Mouse (Mus musculus) neural tube, embryonic 14.5 days (tissue): Measurements from ENCODE around the gene Naaladl2. TPM values are rescaled to one million over a fixed set of nuclear protein-coding genes. Genes with fewer than 3 reads are reported as not detected.

Experiments
- ATAC-seq: fragments of 200-750 bp; cut with Nextera tagmentation; 2 replicates; pipeline ENCODE4 v1.8.0; 2017; ENCODE audit warnings: low read depth, mild to moderate bottlenecking, moderate TSS enrichment, moderate library complexity
- H3K27ac ChIP-seq: fragments of 300-500 bp; sonication (generic); 2 replicates; pipeline ENCODE4 v1.5.1; 2014; ENCODE audit warnings: low read depth, mild to moderate bottlenecking, control low read depth, low read length, moderate library complexity, mixed read lengths
- H3K27me3 ChIP-seq: fragments of 300-500 bp; sonication (generic); 2 replicates; pipeline ENCODE4 v1.6.1; 2014; ENCODE audit warnings: low read length; ENCODE audit not compliant: control insufficient read depth, insufficient read depth
- H3K36me3 ChIP-seq: fragments of 300-500 bp; sonication (generic); 2 replicates; pipeline ENCODE4 v1.6.1; 2014; ENCODE audit warnings: low read length, mixed read lengths; ENCODE audit not compliant: control insufficient read depth, insufficient read depth
- H3K4me1 ChIP-seq: fragments of 300-500 bp; sonication (generic); 2 replicates; pipeline ENCODE4 v1.6.1; 2014; ENCODE audit warnings: low read length; ENCODE audit not compliant: control insufficient read depth, insufficient read depth
- H3K4me2 ChIP-seq: fragments of 300-500 bp; sonication (generic); 2 replicates; pipeline ENCODE4 v1.6.1; 2014; ENCODE audit warnings: mild to moderate bottlenecking, low read depth, low read length, control low read depth
- H3K4me3 ChIP-seq: fragments of 300-500 bp; sonication (generic); 2 replicates; pipeline ENCODE4 v1.5.1; 2014; ENCODE audit warnings: low read depth, low read length, control low read depth, mixed read lengths
- H3K9ac ChIP-seq: fragments of 300-500 bp; sonication (generic); replicated peaks from 2 replicates; pipeline ENCODE4 v1.6.1; 2014; ENCODE audit warnings: low read depth, mild to moderate bottlenecking, control low read depth, low read length, mixed read lengths
- H3K9me3 ChIP-seq: fragments of 300-500 bp; sonication (generic); 2 replicates; pipeline ENCODE4 v1.6.1; 2016; ENCODE audit warnings: low read length; ENCODE audit not compliant: control insufficient read depth
- WGBS: fragments of 180-500 bp; shearing (Covaris S2); extraction: QIAGEN DNeasy Blood & Tissue Kit; methylation state at CpG from one replicate; pipeline ENCODE4 v1.1.7; 2014; 5-methylcytosine and 5-hydroxymethylcytosine counted together
- polyA plus RNA-seq: library from polyadenylated mRNA; unstranded; fragments of >200 nt; fragmentation: Nextera tagmentation; extraction: Ambion mirVana; gene quantifications from 2 replicates; pipeline ENCODE4 v1.2.1, GENCODE M21; 2014

Gene Naaladl2
- polyA plus RNA-seq, 1 experiment from 2014 or later: 0.58 TPM

DNA sequence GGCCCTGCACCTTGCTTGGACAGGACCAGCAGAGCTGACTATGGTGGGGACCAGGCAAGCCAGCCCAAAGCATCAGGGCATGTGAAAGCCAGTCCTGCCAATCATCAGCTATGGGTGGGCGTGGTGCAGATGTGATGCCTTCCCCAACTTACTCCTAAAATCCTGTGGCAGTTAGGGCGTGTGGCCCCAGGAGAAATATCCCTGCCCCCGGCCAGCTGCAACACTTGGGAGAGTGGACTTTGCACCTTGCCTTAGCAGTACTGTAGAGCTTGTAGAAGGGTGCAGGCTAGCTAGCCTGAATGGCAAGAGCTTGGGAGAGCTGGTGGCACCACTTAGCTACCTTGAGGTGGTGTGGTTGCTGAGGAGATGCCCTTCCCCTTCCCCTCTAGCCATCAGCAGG is 255.3 kb downstream of the Naaladl2 start:
- Histone ChIP-seq H3K4me2 (no peak overlapping the region), H3K9me3 (no peaks in the 10 kb centered on the region), H3K9ac (no peak overlapping the region), H3K4me1 (no peaks in the 10 kb centered on the region), H3K4me3 (no peak overlapping the region), H3K27ac (no peak overlapping the region), H3K36me3 (no peaks in the 10 kb centered on the region), H3K27me3 (no peaks in the 10 kb centered on the region)
- WGBS: 88% methylated on average over 3 of the region's 3 CpGs
- no peak for ATAC-seq

DNA sequence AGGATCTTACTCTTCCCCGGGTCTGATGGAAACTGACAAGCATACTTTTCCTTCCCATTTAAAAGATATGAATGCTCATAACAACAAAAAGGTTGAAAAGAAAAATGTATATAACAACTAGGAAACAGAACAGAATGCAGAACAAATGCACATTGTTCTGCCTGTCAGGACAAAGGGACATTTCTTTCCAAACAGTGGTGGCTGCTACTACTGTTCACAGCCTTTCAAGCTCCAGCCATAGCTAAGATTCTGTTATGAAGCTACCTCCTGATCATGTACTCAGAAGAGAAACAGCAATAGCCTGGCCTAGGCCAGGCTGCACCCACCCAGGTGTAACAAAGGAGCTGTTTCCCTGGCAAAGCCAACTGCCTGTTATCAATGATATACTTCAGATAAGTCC is 271.8 kb downstream of the Naaladl2 start:
- Histone ChIP-seq H3K4me2 (no peak overlapping the region), H3K4me1 (no peaks in the 10 kb centered on the region), H3K36me3 (no peaks in the 10 kb centered on the region), H3K9ac (no peak overlapping the region), H3K27ac (no peak overlapping the region), H3K27me3 (no peaks in the 10 kb centered on the region), H3K4me3 (no peak overlapping the region), H3K9me3 (no peaks in the 10 kb centered on the region)
- no peak for ATAC-seq
- WGBS: 96% methylated on average over 1 of the region's 1 CpGs

DNA sequence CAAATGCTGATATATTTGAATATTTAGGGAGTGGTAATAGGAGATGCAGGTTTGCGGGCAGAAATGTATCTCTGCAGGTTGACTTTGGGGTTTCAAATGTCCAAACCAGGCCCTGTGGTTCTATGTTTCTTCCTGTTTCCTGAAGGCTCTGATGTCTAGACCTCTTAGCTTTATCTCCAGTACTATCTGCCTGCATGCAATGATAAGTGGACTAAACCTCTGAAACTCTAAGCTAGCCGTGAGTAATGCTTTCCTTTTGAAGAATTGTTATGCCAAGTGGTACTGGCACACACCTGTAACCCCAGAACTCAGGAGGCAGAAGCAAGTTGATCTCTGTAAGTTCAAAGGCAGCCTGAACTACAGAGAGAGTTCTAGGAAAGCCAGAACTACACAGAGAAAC is 291.1 kb downstream of the Naaladl2 start:
- 77% methylated on average over 2 of the region's 2 CpGs for WGBS
- no peaks in the 10 kb centered on the region for H3K9me3 ChIP-seq
- H3K36me3 ChIP-seq: no peaks in the 10 kb centered on the region
- no peaks in the 10 kb centered on the region for H3K27me3 ChIP-seq
- no peak overlapping the region for H3K9ac ChIP-seq
- no peak overlapping the region for H3K4me2 ChIP-seq
- ATAC-seq: no peak
- no peaks in the 10 kb centered on the region for H3K4me1 ChIP-seq
- no peak overlapping the region for H3K27ac ChIP-seq
- H3K4me3 ChIP-seq: no peak overlapping the region

DNA sequence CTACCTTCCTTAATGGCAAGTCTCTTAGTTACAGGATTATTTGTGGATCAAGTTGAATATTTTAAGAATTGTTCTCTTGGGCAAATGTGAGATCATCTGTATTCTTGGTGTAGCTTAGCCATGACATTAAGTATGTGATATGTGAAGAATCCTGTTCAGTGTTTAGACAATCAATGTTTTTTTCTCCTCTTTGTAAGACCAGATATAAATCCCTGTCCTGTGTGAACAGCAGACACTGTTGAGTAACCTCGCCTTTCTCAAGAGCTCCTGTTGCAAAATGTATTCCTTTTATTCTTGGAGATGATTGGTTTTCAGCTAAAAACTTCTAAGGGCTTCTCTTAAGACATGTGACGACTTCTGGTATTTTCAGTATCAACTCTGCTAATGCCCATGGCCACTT is 347.3 kb downstream of the Naaladl2 start:
- 59% methylated on average over 2 of the region's 2 CpGs for WGBS
- Histone ChIP-seq H3K27ac (no peak overlapping the region), H3K4me2 (no peak overlapping the region), H3K9ac (no peak overlapping the region), H3K36me3 (no peaks in the 10 kb centered on the region), H3K4me3 (no peak overlapping the region), H3K4me1 (no peaks in the 10 kb centered on the region), H3K27me3 (no peaks in the 10 kb centered on the region), H3K9me3 (no peaks in the 10 kb centered on the region)
- ATAC-seq: no peak

DNA sequence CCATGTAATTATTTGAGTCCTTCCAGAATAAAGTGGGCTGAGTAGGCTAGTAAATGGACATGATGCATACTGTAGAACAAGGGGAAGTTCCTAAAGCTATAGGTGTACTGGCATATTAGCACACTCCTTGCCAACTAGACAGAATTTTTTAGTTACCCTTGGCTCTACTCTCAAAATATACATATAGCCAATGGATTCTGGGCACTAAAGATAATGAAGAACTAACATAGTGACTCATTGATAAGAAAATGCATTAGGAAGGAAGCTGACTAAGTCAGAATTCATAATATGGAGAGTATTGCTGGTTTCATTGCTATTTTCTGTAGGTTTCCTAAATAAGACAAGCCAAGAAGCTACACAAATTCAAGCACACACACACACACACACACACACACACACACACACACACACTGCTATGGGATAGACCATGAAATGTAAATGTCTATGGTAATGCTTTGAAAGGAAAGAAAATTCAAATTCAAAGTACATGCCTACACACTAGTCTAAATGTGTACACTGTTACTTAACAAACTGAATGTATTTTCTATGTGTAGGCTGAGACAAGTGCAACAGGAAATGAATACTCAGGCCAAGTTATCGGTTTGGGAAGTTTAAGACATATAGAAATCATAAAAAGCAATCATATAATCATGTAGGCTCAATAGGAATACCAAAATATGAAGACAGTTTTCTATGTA is 356.5 kb downstream of the Naaladl2 start:
- Histone ChIP-seq H3K4me2 (no peak overlapping the region), H3K27me3 (no peaks in the 10 kb centered on the region), H3K9me3 (no peaks in the 10 kb centered on the region), H3K4me1 (no peaks in the 10 kb centered on the region), H3K9ac (no peak overlapping the region), H3K27ac (no peak overlapping the region), H3K4me3 (no peak overlapping the region), H3K36me3 (no peaks in the 10 kb centered on the region)
- 82% methylated on average over 1 of the region's 1 CpGs for WGBS
- no peak for ATAC-seq

DNA sequence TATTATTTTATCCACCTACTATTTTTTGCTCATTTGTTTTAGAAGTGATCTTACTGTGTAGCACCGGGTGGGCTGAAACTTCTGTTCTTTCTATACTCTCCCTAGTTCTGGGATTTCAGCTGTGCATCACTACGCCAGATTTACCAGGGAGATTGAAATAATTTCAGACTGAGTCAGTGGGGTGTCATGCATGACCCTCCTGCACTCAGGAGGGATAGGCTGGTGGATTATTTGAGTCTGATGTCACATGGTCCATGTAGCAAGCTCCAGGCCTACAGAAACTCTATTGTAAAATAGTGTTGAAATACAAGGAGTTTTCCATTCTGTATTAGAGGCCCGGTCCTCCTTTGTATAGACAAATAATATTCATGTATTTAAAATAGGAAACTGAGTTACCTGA is 360.0 kb downstream of the Naaladl2 start:
- Histone ChIP-seq H3K4me3 (no peak overlapping the region), H3K4me1 (no peaks in the 10 kb centered on the region), H3K36me3 (no peaks in the 10 kb centered on the region), H3K9me3 (no peaks in the 10 kb centered on the region), H3K27me3 (no peaks in the 10 kb centered on the region), H3K9ac (no peak overlapping the region), H3K27ac (no peak overlapping the region), H3K4me2 (no peak overlapping the region)
- ATAC-seq: no peak
- 90% methylated on average over 3 of the region's 3 CpGs for WGBS

DNA sequence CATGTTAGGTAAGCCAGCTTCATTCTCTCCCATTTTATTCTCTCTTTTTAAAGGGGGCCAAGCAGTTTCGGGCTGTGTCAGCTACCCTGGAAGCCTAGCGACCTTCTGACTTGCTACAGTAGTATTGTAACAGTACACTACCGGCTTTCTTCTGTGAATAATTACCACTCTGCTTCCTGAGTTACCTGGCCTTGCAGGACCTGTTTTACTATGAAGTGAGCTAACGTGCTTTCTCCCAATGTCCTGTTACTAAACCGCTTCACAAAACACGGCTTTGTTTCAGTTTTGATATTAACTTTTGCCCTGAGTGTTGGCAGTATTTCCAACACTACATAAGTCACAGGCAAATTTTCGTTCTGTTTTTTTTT is 360.6 kb downstream of the Naaladl2 start:
- H3K4me1 ChIP-seq: no peaks in the 10 kb centered on the region
- 80% methylated on average over 7 of the region's 7 CpGs for WGBS

DNA sequence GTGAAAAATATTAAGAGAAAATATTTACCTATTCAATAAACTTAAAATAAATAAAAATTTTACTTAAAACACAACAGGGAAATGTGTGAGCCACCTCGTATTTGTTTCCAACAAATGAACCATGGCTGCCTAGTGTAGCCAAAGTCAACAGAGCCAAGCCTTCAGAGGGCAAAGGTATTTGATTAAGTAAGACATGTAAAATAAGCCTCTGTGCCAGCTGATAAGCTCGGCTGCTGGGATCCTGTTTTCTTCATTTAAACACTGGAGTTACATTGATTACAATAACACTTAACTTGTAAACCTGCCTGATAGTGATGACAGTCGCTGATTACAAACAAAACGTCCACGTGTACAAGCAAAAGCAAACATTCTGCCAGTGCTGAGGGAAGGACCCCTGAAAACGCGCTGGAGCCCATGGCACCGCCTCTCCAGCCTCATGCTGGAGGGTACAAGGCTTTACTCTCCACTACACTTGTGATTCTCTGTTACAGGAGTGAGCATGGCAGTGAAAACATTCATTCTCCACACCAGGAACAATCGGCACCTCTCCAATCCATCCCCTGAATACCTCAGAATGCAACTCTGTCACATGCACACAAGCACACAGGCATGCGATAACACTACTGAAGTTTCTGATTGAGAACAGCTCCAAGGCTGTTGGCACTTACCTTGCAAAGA is 361.1 kb downstream of the Naaladl2 start:
- ATAC-seq: no peak
- H3K27ac ChIP-seq: no peak overlapping the region
- 80% methylated on average over 10 of the region's 10 CpGs for WGBS
- H3K9me3 ChIP-seq: no peaks in the 10 kb centered on the region
- no peak overlapping the region for H3K4me3 ChIP-seq
- no peaks in the 10 kb centered on the region for H3K27me3 ChIP-seq
- no peaks in the 10 kb centered on the region for H3K36me3 ChIP-seq
- H3K9ac ChIP-seq: no peak overlapping the region
- no peaks in the 10 kb centered on the region for H3K4me1 ChIP-seq
- H3K4me2 ChIP-seq: no peak overlapping the region

More for the DNA sequence above, 360.6 kb downstream of the Naaladl2 start:
- Histone ChIP-seq H3K27me3 (no peaks in the 10 kb centered on the region), H3K27ac (no peak overlapping the region), H3K4me2 (no peak overlapping the region), H3K36me3 (no peaks in the 10 kb centered on the region), H3K9me3 (no peaks in the 10 kb centered on the region), H3K4me3 (no peak overlapping the region), H3K9ac (no peak overlapping the region)
- ATAC-seq: no peak

DNA sequence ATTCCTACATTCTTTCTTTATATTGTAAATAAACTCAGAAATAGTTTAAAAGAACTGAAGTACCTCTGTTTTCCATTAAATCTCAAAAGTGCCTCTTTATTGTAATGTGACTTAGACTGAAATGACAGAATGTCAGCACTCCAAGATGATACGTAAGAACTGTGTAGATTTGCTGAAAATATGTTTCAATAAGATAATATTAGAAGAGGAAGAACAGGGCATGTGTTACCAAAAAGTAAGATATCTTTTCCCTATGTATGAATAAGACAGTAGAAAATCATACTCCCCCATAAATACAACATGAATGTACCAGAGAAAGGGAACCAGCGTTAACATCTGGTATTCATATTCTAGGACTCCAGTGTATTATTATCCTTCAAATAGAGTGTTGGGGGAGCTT is 362.4 kb downstream of the Naaladl2 start:
- no peaks in the 10 kb centered on the region for H3K36me3 ChIP-seq
- H3K27ac ChIP-seq: no peak overlapping the region
- H3K27me3 ChIP-seq: no peaks in the 10 kb centered on the region
- WGBS: 87% methylated on average over 2 of the region's 2 CpGs
- no peak overlapping the region for H3K4me3 ChIP-seq
- no peak overlapping the region for H3K9ac ChIP-seq
- no peak overlapping the region for H3K4me2 ChIP-seq
- H3K4me1 ChIP-seq: no peaks in the 10 kb centered on the region
- no peak for ATAC-seq
- H3K9me3 ChIP-seq: no peaks in the 10 kb centered on the region
